Mouse (Mus musculus): ENCODE measurements around the gene Apoa5.
A peak's percentile ranks its signal among the peaks of the same experiment; 100 is the strongest.
"Not testable (repeated sequence)": the region's sequence is repeated elsewhere in the genome, so short reads cannot be mapped to it uniquely, and the experiment has no call there.

Gene Apoa5

DNA sequence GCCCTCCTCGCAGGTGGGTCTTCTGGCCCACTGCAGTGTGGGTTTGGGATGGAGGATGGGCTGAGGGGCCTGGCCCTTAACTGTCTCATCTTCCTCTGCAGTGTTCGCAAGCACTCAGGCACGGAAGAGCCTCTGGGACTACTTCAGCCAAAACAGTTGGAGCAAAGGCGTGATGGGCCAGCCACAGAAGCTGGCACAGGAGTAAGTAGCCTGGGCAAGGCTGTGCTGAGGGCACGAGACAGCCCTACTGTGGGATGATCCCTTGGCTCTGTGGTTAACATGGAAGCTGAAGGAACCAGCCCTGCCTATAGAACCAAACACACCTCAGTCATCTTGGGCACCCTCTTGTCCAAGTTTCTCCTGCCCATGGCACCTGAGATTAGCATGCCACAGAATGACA lies 692 bp downstream of the Apoa5 start:
- no peak for DNase-seq (ENCODE audit: low read depth)

DNA sequence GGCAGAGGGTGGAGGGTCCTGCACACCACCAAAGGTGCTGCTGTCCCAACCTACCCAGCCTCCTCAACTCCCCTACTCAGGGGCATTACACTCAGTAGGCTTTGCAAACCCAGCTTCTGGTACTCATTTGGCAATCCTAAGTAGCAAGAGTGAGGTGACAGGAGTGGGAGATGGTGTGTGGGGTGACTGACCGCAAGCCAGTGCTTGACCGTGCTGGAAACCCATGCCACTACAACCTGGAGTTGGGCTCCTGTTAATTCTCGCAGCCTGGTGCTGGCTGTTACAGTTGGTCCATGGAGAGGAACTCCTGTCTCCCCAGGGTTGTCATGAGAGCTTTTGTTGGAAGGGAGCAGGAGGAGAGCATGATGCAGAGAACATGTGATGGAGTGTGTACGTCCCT lies 2.3 kb downstream of the Apoa5 start:
- DNase-seq (ENCODE audit: low read depth), result no peak

DNA sequence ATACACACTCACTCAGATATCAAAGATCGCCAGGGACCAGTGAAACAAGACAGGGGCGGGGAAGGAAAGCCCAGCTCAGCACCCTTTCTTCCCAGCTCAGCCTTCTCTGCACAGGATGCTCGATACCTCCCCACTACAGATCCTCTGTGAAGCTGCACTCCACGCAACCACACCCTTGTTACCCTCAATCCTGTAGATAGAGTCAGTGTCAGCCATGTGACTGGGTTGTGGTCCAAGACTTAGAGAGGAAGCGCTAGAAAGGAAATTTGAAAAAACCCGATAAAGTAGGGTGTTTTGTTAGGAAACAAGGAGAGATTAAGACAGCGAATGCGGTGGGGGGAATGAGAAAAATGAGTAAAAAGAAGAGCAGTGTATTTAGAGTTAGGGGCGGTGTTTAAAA lies 3.6 kb downstream of the Apoa5 start:
- DNase-seq (ENCODE audit: low read depth), result peak; percentile 66

- DNase-seq (ENCODE audit: low read depth), result peak; percentile 99
Measured at GRCm38 (mm10) chr9:46272677-46273454, 4.4 kb downstream of the Apoa5 start, which contains the start of gene Zpr1. Zpr1 (plus strand) TSS chr9:46273064.

DNA sequence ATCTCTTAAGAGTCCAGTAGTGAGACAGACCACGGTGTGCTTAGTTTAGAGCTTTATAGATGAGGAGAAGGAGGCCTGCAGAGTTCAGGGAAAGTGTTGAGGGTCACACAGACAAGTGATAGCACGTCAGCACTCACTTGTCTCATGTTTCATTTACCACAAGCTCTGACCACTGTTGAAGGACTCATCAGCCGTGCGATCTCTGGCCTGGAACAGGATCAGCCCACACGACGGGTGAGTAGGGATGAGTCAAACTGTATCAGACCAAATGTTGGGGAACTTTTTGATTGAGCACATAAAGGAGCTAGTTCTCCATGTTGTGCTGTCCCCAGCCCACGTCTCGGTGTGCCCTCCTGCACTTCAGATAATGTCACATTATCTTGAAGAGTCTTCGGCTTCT lies 6.1 kb downstream of the Apoa5 start:
- peak; percentile 93 for DNase-seq (ENCODE audit: low read depth)

GRCm38 (mm10) chr9:46282631-46283436 lies 14.4 kb downstream of the Apoa5 start, which contains the start of gene Bud13:
Bud13 (plus strand) TSS chr9:46283008.
- peak; percentile 94 for DNase-seq (ENCODE audit: low read depth)

DNA sequence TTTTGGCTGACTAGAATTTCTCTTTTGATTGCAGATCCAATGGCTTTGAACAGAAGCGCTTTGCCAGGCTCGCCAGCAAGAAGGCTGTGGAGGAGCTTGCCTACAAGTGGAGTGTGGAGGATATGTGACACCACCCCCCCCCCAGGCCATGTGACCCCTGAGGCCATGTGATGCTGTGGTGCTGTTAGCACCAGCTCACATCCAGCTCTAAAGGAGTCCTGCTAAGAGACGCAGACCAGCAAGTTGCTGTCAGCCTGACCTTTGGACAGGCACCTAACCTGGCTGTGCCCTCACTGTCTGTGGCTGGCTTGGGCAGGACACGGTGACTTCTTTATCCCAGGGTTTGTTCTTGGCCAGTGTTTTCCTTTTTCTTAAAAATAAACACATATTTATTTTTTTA lies 29.9 kb downstream of the Apoa5 start:
- no peak for DNase-seq (ENCODE audit: low read depth)

DNA sequence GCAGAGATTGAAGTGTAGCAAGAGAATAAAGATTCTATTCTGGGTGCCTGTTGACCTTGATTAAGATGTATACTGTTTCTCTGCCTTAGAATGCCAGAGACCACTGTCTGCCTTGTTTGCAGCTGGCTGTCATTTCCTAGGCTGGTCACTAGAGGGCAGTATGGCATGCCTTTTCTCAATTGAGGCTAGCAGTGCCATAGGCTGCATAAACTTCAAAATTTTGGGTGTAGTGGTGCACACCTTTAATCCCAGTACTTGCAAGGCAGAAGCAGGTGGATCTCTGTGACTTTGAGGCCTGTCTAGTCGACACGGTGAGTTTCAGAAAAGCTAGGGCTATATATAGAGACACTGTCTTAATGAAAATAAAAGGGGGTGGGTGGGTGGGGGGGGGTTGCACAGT lies 33.7 kb downstream of the Apoa5 start:
- DNase-seq (ENCODE audit: low read depth), result peak; percentile 64

- no peak for DNase-seq (ENCODE audit: low read depth)
Measured at GRCm38 (mm10) chr9:46309121-46309520, 40.7 kb downstream of the Apoa5 start.

GRCm38 (mm10) chr9:46314507-46314906 lies 46.1 kb downstream of the Apoa5 start:
- peak; percentile 66 for DNase-seq (ENCODE audit: low read depth)

DNA sequence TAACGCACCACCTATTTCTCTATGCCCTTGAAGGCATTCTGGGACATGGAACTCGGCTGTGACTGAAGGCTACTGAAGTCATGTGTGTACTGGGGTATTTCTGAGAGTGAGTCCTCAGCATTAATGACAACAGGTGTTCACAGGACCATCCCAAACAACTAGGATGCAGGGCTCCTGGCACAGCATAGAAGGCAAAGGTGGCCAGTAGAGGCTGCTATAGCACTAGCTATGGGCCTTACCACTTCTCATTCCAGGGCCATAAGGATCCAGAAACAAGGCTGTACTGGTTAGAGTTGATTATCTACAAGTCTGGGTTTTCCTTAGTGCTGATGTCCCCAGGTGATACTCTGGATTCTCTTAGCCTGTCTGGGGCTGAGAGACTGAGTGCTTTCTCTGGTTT lies 46.5 kb downstream of the Apoa5 start:
- no peak for DNase-seq (ENCODE audit: low read depth)

- DNase-seq (ENCODE audit: low read depth), result no peak
Measured at GRCm38 (mm10) chr9:46315807-46316365, 47.5 kb downstream of the Apoa5 start.

- no peak for DNase-seq (ENCODE audit: low read depth)
Measured at GRCm38 (mm10) chr9:46316388-46316787, 48.0 kb downstream of the Apoa5 start.

DNA sequence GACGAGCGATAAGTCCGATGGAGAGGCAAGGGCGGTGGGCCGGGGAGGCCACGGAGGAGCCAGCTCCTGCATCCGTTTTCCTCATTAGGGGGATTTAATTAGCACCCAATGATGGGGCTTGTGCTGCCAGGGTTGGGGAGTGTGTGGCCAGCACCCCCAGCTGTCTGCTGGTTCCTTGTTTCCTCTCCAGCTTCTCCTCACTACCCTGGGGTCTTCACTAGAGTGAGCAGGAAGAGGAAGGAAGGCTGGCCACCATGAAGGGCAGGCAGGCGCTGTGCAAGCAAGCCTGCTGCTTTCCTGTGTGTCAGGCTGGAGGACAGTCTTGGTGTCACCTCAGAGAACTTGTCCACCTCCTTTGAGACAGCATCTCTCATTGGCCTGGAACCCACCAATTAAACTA lies 48.5 kb downstream of the Apoa5 start:
- peak; percentile 13 for DNase-seq (ENCODE audit: low read depth)

- no peak for DNase-seq (ENCODE audit: low read depth)
Measured at GRCm38 (mm10) chr9:46317957-46318356, 49.5 kb downstream of the Apoa5 start.

DNA sequence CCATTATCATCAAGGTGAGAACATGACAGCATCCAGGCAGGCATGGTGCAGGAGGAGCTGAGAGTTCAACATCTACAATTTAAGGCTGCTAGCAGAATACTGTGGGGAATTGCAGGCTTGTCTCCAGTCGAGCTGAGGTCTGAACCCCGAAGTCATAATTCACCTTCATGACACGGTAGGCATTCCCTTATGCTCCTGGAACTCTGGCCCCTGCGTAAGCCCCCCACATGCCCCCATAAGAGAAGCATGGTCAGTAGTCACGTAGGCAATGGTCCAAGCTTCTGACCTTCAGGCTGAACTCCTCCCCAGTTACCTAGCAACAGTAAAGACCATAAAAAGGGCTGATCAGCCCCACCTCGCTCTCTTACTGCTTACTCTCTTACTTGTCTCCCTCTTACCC lies 51.5 kb downstream of the Apoa5 start, which contains the start of gene 4931429L15Rik:
TSS of gene 4931429L15Rik (minus strand) at position 101 of the 400 bp plus-strand sequence.
- DNase-seq (ENCODE audit: low read depth), result not testable (repeated sequence)

DNA sequence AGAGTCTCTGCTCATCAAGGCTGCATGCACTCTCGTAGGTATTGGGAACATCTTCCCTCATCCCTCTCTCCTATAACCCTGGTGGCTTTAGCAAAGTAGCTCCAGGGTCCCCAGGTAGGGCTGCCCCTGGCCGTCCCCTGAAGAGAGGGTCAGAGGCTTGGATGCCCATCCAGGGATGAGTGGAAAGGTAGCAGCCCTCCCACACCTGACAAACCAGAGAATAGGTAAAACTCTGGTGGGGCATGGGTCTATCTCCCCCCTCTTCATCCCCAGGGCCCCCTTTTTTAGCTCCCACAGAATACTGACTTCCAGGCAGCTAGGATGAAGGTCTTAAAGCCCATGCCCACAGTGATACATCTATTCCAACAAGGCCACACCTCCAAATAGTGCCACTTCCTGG lies 52.0 kb downstream of the Apoa5 start:
- no peak for DNase-seq (ENCODE audit: low read depth)

All from 416B (cell line).